Mouse (Mus musculus) embryo, embryonic 11 days (tissue): ENCODE data around the gene Dst.
A peak's percentile ranks its signal among the peaks of the same experiment; 100 is the strongest.

ENCODE experiments used
- DNase-seq: peaks from one replicate; pipeline ENCODE4 v3.0.0-alpha.2; 2015

Gene Dst

GRCm38 (mm10) chr1:33989643-33990042 lies 81.6 kb downstream of the Dst start:
- no peak for DNase-seq

GRCm38 (mm10) chr1:33991067-33991466 lies 83.0 kb downstream of the Dst start:
- DNase-seq: no peak

- no peak for DNase-seq
These were observed 84.8 kb downstream of the Dst start for GRCm38 (mm10) chr1:33992810-33993209.

- DNase-seq: no peak
These were observed 86.2 kb downstream of the Dst start for GRCm38 (mm10) chr1:33994201-33994600.

- DNase-seq: no peak
These were observed 87.4 kb downstream of the Dst start for GRCm38 (mm10) chr1:33995386-33995785.

- DNase-seq: no peak
These were observed 88.3 kb downstream of the Dst start for GRCm38 (mm10) chr1:33996105-33996887.

- DNase-seq: no peak
These were observed 94.3 kb downstream of the Dst start for GRCm38 (mm10) chr1:34002321-34002720.

GRCm38 (mm10) chr1:34002970-34003369 lies 94.9 kb downstream of the Dst start:
- no peak for DNase-seq

GRCm38 (mm10) chr1:34005238-34005725 lies 97.3 kb downstream of the Dst start:
- no peak for DNase-seq

- peak; percentile 88 for DNase-seq
These were observed 98.0 kb downstream of the Dst start for GRCm38 (mm10) chr1:34005726-34006638.

GRCm38 (mm10) chr1:34006828-34007361 lies 98.9 kb downstream of the Dst start:
- no peak for DNase-seq

- no peak for DNase-seq
These were observed 99.4 kb downstream of the Dst start for GRCm38 (mm10) chr1:34007379-34007778.

- DNase-seq: peak; percentile 84
These were observed 103.1 kb downstream of the Dst start for GRCm38 (mm10) chr1:34011051-34011677.

- peak; percentile 54 for DNase-seq
These were observed 103.8 kb downstream of the Dst start for GRCm38 (mm10) chr1:34011821-34012271.

- DNase-seq: no peak
These were observed 105.5 kb downstream of the Dst start for GRCm38 (mm10) chr1:34013490-34013889.

GRCm38 (mm10) chr1:34016780-34017179 lies 108.8 kb downstream of the Dst start:
- no peak for DNase-seq

- no peak for DNase-seq
These were observed 109.3 kb downstream of the Dst start for GRCm38 (mm10) chr1:34017323-34017722.

- no peak for DNase-seq
These were observed 112.6 kb downstream of the Dst start for GRCm38 (mm10) chr1:34020599-34020998.

GRCm38 (mm10) chr1:34021574-34021973 lies 113.5 kb downstream of the Dst start:
- no peak for DNase-seq

GRCm38 (mm10) chr1:34023154-34023553 lies 115.1 kb downstream of the Dst start:
- no peak for DNase-seq

- no peak for DNase-seq
These were observed 117.9 kb downstream of the Dst start for GRCm38 (mm10) chr1:34025879-34026278.

- DNase-seq: no peak
These were observed 120.7 kb downstream of the Dst start for GRCm38 (mm10) chr1:34028722-34029121.
